Mouse (Mus musculus): ENCODE data around the gene Emc9. TPM values are rescaled to one million over a fixed set of nuclear protein-coding genes. Genes with fewer than 3 reads are reported as not detected.
A peak's percentile ranks its signal among the peaks of the same experiment; 100 is the strongest.

Emc9 gene
- polyA plus RNA-seq, 1 experiment from 2014 or later = 32.9 TPM

DNA sequence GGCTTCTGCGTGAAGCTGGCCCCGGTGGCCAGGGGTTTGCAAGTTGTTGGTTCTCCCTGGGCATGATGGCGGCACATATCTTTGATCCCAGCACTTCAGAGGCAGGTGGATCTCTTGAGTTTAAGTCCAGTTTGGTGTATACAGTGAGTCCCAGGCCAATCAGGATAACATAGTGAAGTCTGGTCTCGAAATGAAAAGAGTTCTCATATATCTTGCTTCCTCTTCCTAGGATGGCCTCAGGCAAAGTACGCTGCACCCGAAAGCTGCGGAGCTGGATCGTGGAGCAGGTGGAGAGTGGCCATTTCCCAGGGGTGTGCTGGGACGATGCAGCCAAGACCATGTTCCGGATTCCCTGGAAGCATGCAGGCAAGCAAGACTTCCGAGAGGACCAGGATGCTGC lies 19.7 kb upstream of the Emc9 start:
- H3K27ac ChIP-seq = no peak overlapping the region
- ATAC-seq (replicated peaks) = no peak
- no peaks in the 10 kb centered on the region for H3K9me3 ChIP-seq
- no peaks in the 10 kb centered on the region for H3K27me3 ChIP-seq (replicated peaks)
- WGBS = 94% methylated on average over 11 of the region's 11 CpGs
- no peak overlapping the region for H3K9ac ChIP-seq
- H3K36me3 ChIP-seq (replicated peaks) = peaks cover 57% of the 10 kb centered on the region
- no peak overlapping the region for H3K4me2 ChIP-seq
- peaks cover 8% of the 10 kb centered on the region for H3K4me1 ChIP-seq
- H3K4me3 ChIP-seq = no peak overlapping the region

DNA sequence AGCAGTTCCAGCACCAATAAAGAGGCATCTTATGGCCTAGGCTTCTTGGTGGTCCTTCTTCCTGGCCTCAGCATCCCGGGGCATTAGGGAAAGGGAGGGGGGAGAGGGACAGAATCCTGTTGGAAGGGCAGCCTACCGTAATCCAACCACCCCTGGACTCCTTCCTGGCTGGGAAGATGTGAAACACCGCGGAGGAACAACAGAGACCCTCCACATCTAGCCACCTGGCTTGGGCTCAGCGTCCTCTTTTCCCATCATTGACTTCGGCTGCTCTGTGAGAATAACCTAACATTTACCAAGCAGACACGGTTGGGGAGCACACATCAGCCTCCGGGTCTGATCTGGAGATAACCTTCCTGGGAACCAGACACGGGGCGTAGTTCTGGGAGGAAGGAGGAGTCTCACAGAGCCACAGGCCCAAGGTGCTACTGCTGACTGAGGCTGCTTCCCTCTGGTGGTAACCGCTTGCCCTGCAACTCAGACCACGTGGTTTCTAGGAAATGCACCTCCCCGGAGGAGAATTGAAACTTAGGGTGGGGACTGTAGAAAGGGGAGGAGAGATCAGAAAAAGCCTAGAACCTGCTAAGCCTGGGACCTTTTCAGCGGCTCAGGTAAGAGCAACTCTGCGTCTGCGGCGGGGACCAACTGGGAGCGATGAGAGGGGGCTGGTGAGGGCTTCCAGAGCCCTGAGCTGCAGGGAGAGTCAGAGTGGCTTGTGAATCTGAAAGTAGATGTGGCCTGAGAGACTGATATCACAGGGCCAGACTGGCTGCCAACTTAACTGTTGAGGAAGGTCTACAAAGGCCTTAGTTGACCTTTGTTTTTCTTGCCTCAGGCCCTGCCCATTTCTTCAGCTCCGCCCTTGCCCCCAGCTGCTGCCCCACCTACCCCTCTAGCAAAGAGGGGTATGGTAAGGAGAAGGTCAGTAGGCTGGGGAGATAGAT lies 18.8 kb upstream of the Emc9 start:
- H3K4me1 ChIP-seq = peaks cover 8% of the 10 kb centered on the region
- no peaks in the 10 kb centered on the region for H3K27me3 ChIP-seq (replicated peaks)
- 22% methylated on average over 19 of the region's 19 CpGs for WGBS
- H3K9ac ChIP-seq = 0 out of 2 replicates have a peak overlapping the region, but pooled peaks have one; percentile 2
- peak overlapping the region; percentile 41 for H3K4me2 ChIP-seq
- H3K4me3 ChIP-seq = peak overlapping the region; percentile 26
- peaks cover 58% of the 10 kb centered on the region for H3K36me3 ChIP-seq (replicated peaks)
- ATAC-seq (replicated peaks) = peak; percentile 90
- H3K27ac ChIP-seq = 0 out of 2 replicates have a peak overlapping the region, but pooled peaks have one; percentile 38
- H3K9me3 ChIP-seq = no peaks in the 10 kb centered on the region

DNA sequence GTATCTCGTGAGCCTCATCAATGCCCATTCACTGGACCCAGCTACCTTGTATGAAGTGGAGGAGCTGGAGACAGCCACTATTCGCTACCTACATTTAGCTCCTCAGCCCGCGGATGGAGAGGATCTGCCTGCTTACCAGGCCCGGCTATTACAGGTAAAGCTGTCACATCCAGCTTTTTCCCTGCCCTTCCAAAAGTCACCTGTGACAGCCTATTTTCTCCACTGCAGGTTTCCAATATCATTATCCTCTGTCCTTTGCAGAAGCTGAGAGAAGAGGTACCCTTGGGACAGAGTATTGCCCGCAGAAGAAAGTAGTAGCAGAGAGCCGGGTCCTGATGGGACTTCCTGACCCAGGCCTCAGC lies 18.1 kb upstream of the Emc9 start, which contains the start of gene Irf9:
TSS of gene Irf9 (plus strand) at position 301 of the 362 bp plus-strand sequence.
- no peaks in the 10 kb centered on the region for H3K27me3 ChIP-seq (replicated peaks)
- H3K36me3 ChIP-seq (replicated peaks) = peaks cover 59% of the 10 kb centered on the region
- peak within 1 kb of the TSS; percentile 41 for H3K4me2 ChIP-seq
- H3K4me1 ChIP-seq = peaks cover 8% of the 10 kb centered on the region
- H3K27ac ChIP-seq = 0 out of 2 replicates have a peak within 1 kb of the TSS, but pooled peaks have one; percentile 38
- H3K9ac ChIP-seq = 0 out of 2 replicates have a peak within 1 kb of the TSS, but pooled peaks have one; percentile 2
- ATAC-seq (replicated peaks) = no peak; the same call in 1 of the 2 replicates
- H3K4me3 ChIP-seq = peak within 1 kb of the TSS; percentile 26
- no peaks in the 10 kb centered on the region for H3K9me3 ChIP-seq
- 87% methylated on average over 7 of the region's 7 CpGs for WGBS

DNA sequence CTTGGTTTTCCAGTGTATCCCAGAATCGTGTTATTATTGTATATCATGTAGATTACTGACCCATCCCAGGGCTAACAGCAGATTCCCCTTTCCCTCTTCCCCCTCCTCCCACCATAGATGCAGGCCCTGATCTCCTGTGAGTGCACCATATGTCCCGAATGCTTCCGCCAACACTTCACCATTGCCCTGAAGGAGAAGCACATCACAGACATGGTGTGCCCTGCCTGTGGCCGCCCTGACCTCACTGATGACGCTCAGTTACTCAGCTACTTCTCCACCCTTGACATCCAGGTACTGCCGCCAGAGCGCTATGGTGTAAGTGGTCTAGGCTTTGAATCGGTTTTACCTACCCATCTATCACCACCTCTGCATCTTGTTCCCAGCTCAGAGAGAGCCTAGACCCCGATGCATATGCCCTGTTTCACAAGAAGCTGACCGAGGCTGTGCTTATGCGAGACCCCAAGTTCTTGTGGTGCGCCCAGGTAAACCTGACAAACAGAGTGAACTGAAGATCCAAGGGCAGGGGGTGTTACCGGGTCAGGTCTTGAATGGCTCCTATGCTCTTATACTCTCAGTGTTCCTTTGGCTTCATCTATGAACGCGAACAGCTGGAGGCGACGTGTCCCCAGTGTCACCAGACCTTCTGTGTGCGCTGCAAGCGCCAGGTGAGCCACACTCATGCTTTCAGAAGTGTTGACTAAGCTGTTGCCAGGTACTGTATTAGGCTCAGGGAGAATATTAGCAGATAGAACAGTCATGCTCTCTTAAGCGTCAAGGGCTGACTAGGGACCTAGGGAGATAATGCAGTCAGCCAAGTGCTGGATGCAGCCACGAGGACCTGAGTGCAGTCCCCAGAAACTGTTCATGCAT lies 13.7 kb upstream of the Emc9 start:
- Histone ChIP-seq H3K4me3 (no peak overlapping the region), H3K4me1 (peaks cover 11% of the 10 kb centered on the region), H3K27ac (no peak overlapping the region), H3K9me3 (no peaks in the 10 kb centered on the region), H3K9ac (no peak overlapping the region), H3K27me3 (replicated peaks) (no peaks in the 10 kb centered on the region), H3K4me2 (no peak overlapping the region), H3K36me3 (replicated peaks) (peaks cover 70% of the 10 kb centered on the region)
- WGBS = 94% methylated on average over 21 of the region's 21 CpGs
- ATAC-seq (replicated peaks) = no peak

DNA sequence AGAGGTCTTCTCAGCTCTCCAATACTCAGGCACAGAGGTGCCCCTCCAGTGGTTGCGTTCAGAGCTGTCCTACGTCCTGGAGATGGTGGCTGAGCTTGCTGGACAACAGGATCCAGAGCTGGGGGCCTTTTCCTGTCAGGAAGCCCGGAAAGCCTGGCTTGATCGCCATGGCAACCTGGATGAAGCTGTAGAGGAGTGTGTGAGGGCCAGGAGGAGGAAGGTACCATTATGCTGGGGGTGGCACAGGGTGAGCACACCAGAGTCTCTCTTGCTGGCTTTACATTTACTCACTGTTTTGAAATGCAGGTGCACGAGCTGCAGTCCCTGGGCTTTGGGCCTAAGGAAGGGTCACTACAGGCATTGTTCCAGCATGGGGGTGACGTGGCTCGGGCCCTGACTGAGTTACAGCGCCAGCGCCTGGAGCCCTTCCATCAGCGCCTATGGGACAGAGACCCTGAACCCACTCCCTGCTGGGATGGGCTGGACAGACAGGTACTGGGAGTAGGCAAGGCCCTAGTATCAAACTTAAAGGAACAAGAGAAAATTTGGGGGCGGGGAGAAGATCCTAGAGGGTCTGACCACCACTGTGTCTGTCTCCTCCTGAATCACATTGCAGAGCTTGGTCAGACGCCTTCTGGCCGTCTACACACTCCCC lies 11.1 kb upstream of the Emc9 start:
- WGBS = 72% methylated on average over 13 of the region's 13 CpGs
- no peak overlapping the region for H3K4me3 ChIP-seq

DNA sequence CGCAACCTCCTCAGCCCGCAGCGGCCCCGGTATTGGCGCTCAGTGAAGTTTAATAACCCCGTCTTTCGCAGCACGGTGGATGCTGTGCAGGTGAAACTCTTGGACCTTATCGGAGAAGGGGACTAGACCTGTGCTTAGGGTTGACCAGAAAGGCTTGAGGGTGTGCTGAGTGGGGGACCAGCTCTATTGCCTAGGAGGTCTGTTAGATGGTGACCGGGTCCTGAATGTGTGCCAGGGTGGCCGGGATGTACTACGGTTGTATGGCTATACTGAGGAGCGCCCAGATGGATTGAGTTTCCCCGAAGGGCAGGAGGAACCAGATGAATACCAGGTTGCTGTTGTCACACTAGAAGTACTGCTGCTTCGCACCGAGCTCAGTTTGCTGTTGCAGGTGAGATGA lies 7.1 kb upstream of the Emc9 start:
- 7% methylated on average over 16 of the region's 16 CpGs for WGBS

More for the DNA sequence above, 11.1 kb upstream of the Emc9 start:
- no peak overlapping the region for H3K27ac ChIP-seq
- H3K9ac ChIP-seq = no peak overlapping the region
- ATAC-seq (replicated peaks) = no peak
- peaks cover 54% of the 10 kb centered on the region for H3K36me3 ChIP-seq (replicated peaks)
- peaks cover 24% of the 10 kb centered on the region for H3K4me1 ChIP-seq
- no peaks in the 10 kb centered on the region for H3K9me3 ChIP-seq
- H3K4me2 ChIP-seq = no peak overlapping the region
- H3K27me3 ChIP-seq (replicated peaks) = no peaks in the 10 kb centered on the region

DNA sequence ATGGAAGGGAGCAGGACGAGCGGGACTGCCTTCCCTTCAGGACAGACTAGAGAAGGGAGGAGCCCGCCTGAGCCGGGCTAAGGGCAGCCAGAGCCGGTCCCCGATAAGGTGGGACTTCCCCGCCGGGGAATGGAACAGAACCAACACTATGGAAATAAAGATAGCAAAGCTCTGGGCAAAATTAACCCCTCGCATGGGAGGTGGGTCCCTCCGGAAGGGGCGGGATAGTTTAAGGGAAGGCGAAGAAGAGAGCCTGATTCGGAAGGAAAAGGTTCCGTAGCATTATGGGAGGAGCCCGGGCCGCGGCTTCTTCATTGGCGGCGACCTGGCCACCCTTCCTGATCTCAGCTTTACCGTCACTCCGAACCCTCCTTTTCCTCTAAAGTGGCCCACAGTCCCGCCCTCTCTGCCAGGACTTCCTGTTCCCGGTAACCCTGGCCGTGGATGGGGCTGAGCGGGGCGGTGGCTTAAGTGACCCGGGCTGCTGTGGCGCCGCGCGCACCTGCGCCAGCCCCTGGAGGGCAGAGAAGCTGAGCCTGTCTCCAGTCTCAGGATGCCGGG lies 6.3 kb upstream of the Emc9 start, which contains the start of gene Rnf31:
TSS of gene Rnf31 (plus strand) at position 378 of the 561 bp plus-strand sequence.
- under 1% methylated on average over 33 of the region's 33 CpGs for WGBS
- ATAC-seq (replicated peaks) = peak; percentile 92
- Histone ChIP-seq H3K36me3 (replicated peaks) (peaks cover 15% of the 10 kb centered on the region; the same call in 1 of the 2 replicates), H3K27ac (peak within 1 kb of the TSS; percentile 90), H3K9ac (peak within 1 kb of the TSS; percentile 91), H3K4me2 (peak within 1 kb of the TSS; percentile 96), H3K27me3 (replicated peaks) (no peaks in the 10 kb centered on the region), H3K9me3 (no peaks in the 10 kb centered on the region), H3K4me3 (peak within 1 kb of the TSS; percentile 85), H3K4me1 (peaks cover 38% of the 10 kb centered on the region)

More for the DNA sequence above, 7.1 kb upstream of the Emc9 start:
- H3K27me3 ChIP-seq (replicated peaks) = no peaks in the 10 kb centered on the region
- H3K9ac ChIP-seq = peak overlapping the region; percentile 91
- peak overlapping the region; percentile 96 for H3K4me2 ChIP-seq
- H3K4me3 ChIP-seq = peak overlapping the region; percentile 85
- H3K4me1 ChIP-seq = peaks cover 38% of the 10 kb centered on the region
- no peak overlapping the region for H3K27ac ChIP-seq
- H3K36me3 ChIP-seq (replicated peaks) = peaks cover 21% of the 10 kb centered on the region
- no peak for ATAC-seq (replicated peaks)
- H3K9me3 ChIP-seq = no peaks in the 10 kb centered on the region

DNA sequence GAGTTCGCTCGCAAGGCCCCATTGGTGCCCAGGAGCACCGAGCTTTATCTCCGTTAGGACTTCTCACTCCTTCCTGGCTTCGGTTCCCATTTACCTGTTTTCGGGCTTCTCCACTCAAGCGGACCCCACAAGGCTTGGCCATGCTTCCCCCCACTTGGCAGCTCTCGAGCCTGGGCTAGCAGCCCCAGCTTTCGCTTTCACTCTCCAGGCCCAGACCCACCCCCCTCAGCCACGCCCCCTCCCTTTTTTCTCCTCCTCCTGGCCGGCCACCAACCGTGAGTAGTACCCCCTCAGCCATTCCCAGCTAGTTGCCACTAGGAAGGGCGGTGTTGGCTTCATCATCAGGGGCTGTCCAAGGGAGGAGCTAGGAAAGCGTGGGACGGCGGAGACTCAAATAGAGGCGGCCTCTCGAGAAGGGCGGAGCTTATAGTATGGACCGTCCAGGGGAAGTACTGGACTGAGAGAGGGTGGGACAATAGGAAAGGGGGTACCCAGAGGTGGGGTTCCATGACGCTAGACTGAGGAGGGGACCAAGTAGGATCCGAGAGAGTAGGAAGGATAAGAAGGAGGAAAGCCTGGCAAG lies 5.7 kb upstream of the Emc9 start, which contains the start of gene Psme2:
TSS of gene Psme2 (minus strand) at position 366 of the 583 bp plus-strand sequence.
- Histone ChIP-seq H3K4me1 (peaks cover 34% of the 10 kb centered on the region), H3K27ac (peak within 1 kb of the TSS; percentile 90), H3K9me3 (no peaks in the 10 kb centered on the region), H3K9ac (peak within 1 kb of the TSS; percentile 91), H3K27me3 (replicated peaks) (no peaks in the 10 kb centered on the region), H3K4me3 (peak within 1 kb of the TSS; percentile 85), H3K36me3 (replicated peaks) (peaks cover 9% of the 10 kb centered on the region; the same call in 1 of the 2 replicates), H3K4me2 (peak within 1 kb of the TSS; percentile 96)
- ATAC-seq (replicated peaks) = peak; percentile 96
- WGBS = under 1% methylated on average over 22 of the region's 22 CpGs

DNA sequence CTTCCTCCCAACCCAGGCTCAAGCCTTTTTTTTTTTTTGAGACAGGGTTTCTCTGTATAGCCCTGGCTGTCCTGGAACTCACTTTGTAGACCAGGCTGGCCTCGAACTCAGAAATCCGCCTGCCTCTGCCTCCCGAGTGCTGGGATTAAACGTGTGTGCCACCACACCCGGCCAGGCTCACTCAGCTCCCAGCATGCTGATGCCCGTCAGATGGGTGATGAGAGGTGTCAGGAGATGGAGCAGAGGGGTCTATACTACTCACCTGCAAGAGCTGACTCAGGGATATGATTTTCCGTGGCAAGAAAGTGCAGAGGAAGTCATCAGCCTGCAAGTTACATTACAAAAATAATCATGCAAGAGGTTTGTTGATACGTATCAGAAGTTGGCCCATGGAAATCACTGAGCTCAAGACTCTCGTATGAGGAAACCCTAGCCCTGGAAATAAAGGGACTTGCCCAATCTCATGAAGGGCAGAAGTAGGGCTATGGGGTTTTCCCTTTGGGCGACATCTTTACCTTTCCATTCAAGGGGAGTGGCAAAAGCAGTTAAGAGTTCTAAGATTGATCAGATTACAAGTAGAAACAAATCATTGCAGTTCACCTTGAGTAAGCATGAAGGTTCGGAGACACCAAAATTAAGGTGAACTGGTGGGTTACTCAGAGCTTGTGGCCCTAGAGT lies 4.8 kb upstream of the Emc9 start:
- Histone ChIP-seq H3K4me3 (peak overlapping the region; percentile 85), H3K4me2 (peak overlapping the region; percentile 96), H3K27me3 (replicated peaks) (no peaks in the 10 kb centered on the region), H3K36me3 (replicated peaks) (0 out of 2 replicates have a peak, but pooled peaks cover 3% of the 10 kb centered on the region), H3K9ac (peak overlapping the region; percentile 91), H3K4me1 (peaks cover 33% of the 10 kb centered on the region), H3K9me3 (no peaks in the 10 kb centered on the region), H3K27ac (peak overlapping the region; percentile 90; the same call in 1 of the 2 replicates)
- WGBS = 88% methylated on average over 11 of the region's 11 CpGs
- no peak for ATAC-seq (replicated peaks)

DNA sequence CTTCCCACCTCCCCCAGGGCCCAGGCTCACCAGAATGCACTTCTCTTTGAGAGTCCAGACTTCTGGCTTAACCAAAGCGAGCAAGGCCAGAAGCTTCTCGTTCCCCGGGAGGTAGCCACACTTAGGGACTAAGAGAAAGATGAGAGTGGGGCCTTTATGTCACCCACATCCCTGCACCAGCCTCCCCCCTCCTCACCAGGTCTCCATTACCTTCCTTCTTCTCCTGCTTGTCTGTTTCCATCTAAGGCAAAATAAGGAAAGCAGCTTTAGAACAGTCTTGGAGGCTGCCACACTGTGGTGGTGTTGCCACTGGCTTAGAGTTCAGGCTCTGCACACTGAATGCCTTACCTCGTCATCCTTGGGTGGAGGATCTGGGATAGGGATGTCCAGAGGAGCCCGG lies 4.2 kb upstream of the Emc9 start:
- no peak overlapping the region for H3K4me2 ChIP-seq
- WGBS = 91% methylated on average over 5 of the region's 5 CpGs
- no peak for ATAC-seq (replicated peaks)
- no peaks in the 10 kb centered on the region for H3K27me3 ChIP-seq (replicated peaks)
- H3K4me1 ChIP-seq = peaks cover 38% of the 10 kb centered on the region
- no peaks in the 10 kb centered on the region for H3K9me3 ChIP-seq
- no peak overlapping the region for H3K4me3 ChIP-seq
- H3K9ac ChIP-seq = no peak overlapping the region
- 0 out of 2 replicates have a peak, but pooled peaks cover 2% of the 10 kb centered on the region for H3K36me3 ChIP-seq (replicated peaks)
- no peak overlapping the region for H3K27ac ChIP-seq
